Mouse (Mus musculus) c-Kit-negative CD71-positive TER-119-positive erythroid progenitor cells, embryonic 14.5 days (primary cell): ENCODE results near the gene Fam69a.

Source experiments
- DNase-seq: peaks from one replicate; pipeline ENCODE4 v3.0.0-alpha.2; 2013; ENCODE audit warnings: low read depth, low spot score

Gene Fam69a

GRCm38 (mm10) chr5:107986967-107987834 lies at the start of gene Fam69a:
Fam69a (minus strand) TSS chr5:107987085.
- DNase-seq, result no peak

GRCm38 (mm10) chr5:108035523-108035922 lies 48.6 kb upstream of the Fam69a start:
- no peak for DNase-seq

- DNase-seq, result peak; percentile 45
Observed at GRCm38 (mm10) chr5:108034194-108034593, 47.3 kb upstream of the Fam69a start.

- no peak for DNase-seq
Observed at GRCm38 (mm10) chr5:108031267-108031666, 44.4 kb upstream of the Fam69a start.

- peak; percentile 22 for DNase-seq
Observed at GRCm38 (mm10) chr5:108029968-108030367, 43.1 kb upstream of the Fam69a start.

GRCm38 (mm10) chr5:108028797-108029536 lies 42.1 kb upstream of the Fam69a start:
- peak; percentile 28 for DNase-seq

- no peak for DNase-seq
Observed at GRCm38 (mm10) chr5:108028230-108028629, 41.3 kb upstream of the Fam69a start.

- no peak for DNase-seq
Observed at GRCm38 (mm10) chr5:108021346-108021745, 34.5 kb upstream of the Fam69a start.

- no peak for DNase-seq
Observed at GRCm38 (mm10) chr5:108019367-108019766, 32.5 kb upstream of the Fam69a start.

GRCm38 (mm10) chr5:108017232-108017631 lies 30.3 kb upstream of the Fam69a start:
- no peak for DNase-seq

- DNase-seq, result no peak
Observed at GRCm38 (mm10) chr5:108015422-108015821, 28.5 kb upstream of the Fam69a start.

GRCm38 (mm10) chr5:108014173-108014572 lies 27.3 kb upstream of the Fam69a start:
- DNase-seq, result no peak

GRCm38 (mm10) chr5:108009721-108010120 lies 22.8 kb upstream of the Fam69a start:
- no peak for DNase-seq

GRCm38 (mm10) chr5:108005134-108005533 lies 18.2 kb upstream of the Fam69a start:
- DNase-seq, result peak; percentile 8

- no peak for DNase-seq
Observed at GRCm38 (mm10) chr5:108002734-108003133, 15.8 kb upstream of the Fam69a start.

- peak; percentile 17 for DNase-seq
Observed at GRCm38 (mm10) chr5:108000776-108001548, 14.1 kb upstream of the Fam69a start.

GRCm38 (mm10) chr5:107997717-107998116 lies 10.8 kb upstream of the Fam69a start:
- DNase-seq, result no peak

GRCm38 (mm10) chr5:107995936-107996335 lies 9.1 kb upstream of the Fam69a start:
- no peak for DNase-seq

- DNase-seq, result no peak
Observed at GRCm38 (mm10) chr5:107987835-107988251, 958 bp upstream of the Fam69a start.

GRCm38 (mm10) chr5:107986255-107986966 lies 474 bp downstream of the Fam69a start:
- DNase-seq, result no peak

GRCm38 (mm10) chr5:107983946-107984345 lies 2.9 kb downstream of the Fam69a start:
- no peak for DNase-seq
